Mouse (Mus musculus) left cerebral cortex, adult 18-20 months (tissue): ENCODE measurements at regions not wholly inside any gene's neighbourhood (a gene's known extent, or its start where the extent isn't known, plus 50 kb on each side); places are given as distances from the start of the nearest gene placed in this dataset.

Source experiments
- DNase-seq, 2 experiments: peaks; one replicate each; pipeline ENCODE4 v3.0.0; 2021 to 2022; ENCODE audit warnings: low spot score in 2 of 2, mixed read lengths in 1 of 2

DNA sequence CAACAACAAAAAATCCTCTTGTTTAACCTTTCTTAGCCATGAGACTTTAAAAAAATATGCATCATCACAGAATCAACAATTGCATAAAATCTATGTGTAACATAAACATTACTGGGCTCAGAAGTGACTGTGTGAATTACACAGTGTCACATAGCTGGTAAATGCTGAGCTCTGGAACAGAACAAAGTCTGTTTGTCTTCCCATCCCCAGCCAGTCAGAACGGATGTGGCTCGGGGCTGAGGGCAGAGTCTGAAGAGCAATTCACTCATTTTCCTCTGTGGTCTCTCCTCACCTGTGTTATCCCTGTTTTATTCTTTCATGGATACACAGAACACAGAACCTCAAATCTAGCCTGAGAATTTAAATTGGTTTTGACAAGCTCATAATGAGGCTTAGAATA is 261.0 kb upstream of the Sp4 start:
- DNase-seq, result no peak

GRCm38 (mm10) chr12:118549071-118549470 is 247.8 kb upstream of the Sp4 start:
- no peak for DNase-seq

- DNase-seq, result no peak
Observed at GRCm38 (mm10) chr12:118540336-118540735, 239.1 kb upstream of the Sp4 start.

- no peak for DNase-seq
Observed at GRCm38 (mm10) chr12:118530514-118530913, 229.3 kb upstream of the Sp4 start.

GRCm38 (mm10) chr12:118529428-118530361 is 228.5 kb upstream of the Sp4 start:
- DNase-seq, result no peak

DNA sequence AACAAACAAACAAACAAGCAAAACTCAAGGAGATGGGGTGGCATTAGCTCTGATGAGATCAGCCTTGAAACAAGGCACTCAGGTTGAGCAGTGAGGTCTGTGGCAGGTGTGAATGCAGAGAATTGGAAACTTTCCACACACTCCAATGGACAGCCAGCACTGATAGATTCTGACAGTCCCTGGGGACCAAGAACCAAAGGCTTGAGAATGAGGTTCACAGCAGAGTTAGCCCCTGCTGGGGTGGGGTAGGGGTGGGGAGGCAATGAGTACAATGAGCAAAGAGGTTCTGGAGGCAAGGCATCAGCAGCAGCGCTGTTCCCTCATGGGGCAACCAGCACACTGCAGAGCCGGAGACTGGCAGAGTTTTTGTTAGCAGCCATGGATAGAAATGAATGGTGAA is 220.5 kb upstream of the Sp4 start:
- no peak for DNase-seq

DNA sequence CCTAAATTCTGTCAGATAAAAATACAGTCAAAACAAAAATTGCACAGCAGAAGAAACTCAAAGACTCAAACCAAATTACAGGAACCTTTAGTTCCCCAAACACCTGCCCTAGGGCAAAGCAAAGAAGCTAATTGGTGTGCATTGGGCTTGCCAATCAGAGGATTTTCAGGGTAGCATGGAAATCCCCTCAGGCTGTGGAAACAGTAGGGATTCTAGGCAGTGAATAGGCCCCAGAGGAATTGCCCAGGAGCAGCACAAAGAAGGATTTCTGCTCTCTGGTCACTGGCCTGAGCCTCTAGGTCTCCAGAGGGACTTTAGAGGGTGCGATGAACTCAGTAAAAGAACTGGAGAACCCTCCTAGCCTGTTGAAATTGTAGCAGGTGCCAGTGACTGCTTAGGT is 220.1 kb upstream of the Sp4 start:
- no peak for DNase-seq

DNA sequence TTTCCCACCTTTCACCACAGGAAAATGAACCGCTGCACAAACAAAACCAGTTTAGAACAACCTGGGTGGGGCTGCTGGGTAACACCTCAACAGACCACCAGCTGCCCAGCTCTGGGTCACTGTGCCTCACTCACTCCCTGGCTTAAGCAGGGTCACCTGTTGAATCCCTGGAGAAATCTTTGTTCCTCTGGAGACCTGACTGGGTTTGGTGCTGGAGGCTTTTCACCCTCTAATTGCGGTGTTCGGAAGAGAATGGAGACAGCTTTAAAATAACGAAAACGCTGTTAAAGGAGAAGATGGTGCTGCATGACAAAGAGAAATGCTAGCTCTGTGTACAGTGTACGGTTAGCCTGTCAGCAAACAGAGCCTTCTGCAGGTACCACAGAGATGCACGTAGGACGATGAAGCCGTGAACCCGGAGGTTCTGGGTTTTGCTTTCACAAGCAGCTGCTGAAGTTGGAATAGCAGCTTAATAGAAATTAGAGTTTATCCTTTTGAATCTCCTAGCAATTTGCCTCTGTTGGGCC is 218.6 kb upstream of the Sp4 start:
- DNase-seq, result no peak

- DNase-seq, result no peak
Observed at GRCm38 (mm10) chr12:118510989-118511388, 209.7 kb upstream of the Sp4 start.

- no peak for DNase-seq
Observed at GRCm38 (mm10) chr12:118508972-118509917, 208.0 kb upstream of the Sp4 start.

DNA sequence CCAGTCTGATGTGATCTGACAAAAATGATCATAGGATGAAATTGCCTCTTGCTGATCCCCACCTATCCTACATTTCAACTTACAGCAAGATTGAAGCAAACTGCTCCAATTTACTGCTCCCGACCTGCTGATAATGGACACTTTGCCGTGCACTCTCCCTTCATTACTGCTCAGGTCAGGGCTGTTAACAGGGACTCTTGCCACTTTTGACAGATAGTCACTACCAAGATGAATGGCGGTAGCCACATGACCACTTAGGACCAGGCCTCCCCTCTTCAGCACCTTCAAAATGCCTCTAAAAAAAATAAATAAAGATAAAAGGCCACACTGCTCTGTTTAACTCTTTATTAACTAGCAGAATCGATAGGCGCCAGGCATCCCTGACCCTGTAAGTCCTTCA is 199.2 kb upstream of the Sp4 start:
- no peak for DNase-seq

DNA sequence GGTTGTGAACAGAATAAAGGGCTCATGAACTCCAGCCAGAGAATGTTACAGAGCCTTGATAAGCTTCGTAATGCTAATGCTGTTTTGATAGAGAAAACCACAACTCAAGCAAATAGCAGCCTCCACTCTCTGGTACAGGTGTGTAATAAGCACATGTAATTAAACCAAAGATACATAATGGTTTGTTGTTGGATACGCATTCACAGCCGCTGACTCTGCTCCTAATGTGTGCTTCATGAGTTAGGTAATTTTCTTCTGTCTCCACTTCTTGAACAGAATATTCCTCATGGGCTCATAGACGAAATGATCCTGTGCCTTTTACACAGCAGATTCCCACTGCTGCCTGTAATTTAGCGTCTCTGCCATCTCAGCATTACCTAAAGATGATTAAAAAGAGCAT is 186.8 kb upstream of the Sp4 start:
- DNase-seq, result no peak

- no peak for DNase-seq
Observed at GRCm38 (mm10) chr12:118486434-118486833, 185.2 kb upstream of the Sp4 start.

- DNase-seq, result no peak
Observed at GRCm38 (mm10) chr12:118481347-118481746, 180.1 kb upstream of the Sp4 start.

DNA sequence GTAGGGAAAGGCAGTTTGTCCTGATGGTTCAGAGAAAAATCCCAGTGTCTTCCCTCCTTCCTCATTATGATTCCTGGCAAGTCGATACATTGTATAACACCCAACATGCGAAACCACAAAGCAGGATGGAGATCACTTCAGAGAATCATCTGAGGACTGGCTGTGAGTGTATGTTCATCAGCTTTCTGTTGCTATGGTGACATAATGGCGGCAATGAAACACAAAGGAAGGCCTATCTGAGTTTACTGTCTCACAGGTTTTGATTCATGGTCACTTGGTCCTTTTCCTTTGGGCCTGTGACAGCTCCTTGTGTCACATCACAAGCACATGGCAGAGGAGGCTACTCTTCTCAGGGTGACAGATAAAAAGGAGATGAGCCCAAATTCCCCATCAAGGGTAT is 173.5 kb upstream of the Sp4 start:
- DNase-seq, result no peak

DNA sequence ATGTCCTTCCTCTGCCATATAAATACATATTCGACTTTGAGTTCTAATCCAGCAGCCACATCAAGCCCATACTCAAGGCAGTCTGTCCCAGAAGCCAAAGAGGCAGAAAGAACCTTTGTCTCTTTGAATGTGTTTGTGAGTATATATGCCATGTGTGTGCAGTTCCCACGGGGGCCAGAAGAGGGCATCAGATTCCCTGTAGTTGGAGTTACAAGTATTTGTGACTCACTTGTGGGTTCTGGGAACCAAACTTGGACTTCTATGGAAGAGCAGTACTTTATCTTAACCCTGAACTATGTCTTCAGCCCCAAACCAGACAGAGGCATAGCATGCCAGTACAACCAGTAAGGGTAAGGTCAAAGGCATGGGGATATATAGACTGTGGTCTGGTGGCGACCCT is 165.6 kb upstream of the Sp4 start:
- DNase-seq, result no peak

GRCm38 (mm10) chr12:118457493-118458408 is 156.5 kb upstream of the Sp4 start:
- peak; percentile 72 to 76 for DNase-seq

GRCm38 (mm10) chr12:118455609-118456008 is 154.4 kb upstream of the Sp4 start:
- DNase-seq, result peak in 1 of 2 experiments; percentile 3

GRCm38 (mm10) chr12:118439626-118440025 is 138.4 kb upstream of the Sp4 start:
- no peak for DNase-seq

- no peak for DNase-seq
Observed at GRCm38 (mm10) chr12:118438882-118439281, 137.6 kb upstream of the Sp4 start.

DNA sequence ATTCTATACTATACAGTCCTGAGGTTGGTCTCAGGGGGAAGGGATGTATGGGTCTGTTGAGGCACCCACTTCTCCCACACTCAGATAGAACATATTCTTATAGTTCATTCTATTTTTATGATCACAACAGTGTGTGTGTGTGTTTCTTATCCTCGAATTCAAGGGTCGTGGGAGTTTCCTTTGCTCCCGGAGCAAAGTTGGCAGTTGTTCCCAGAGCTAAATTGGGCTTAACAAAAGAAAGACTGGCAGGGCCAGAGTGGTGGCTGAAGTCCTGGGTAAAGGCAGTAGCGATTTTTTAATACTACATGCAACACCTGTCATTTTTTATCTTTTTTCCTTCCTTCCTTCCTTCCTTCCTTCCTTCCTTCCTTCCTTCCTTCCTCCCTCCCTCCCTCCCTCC is 131.5 kb upstream of the Sp4 start:
- DNase-seq, result no peak
